19 mouse cellular contexts compared by ENCODE assay signal in the genomic region with DNA sequence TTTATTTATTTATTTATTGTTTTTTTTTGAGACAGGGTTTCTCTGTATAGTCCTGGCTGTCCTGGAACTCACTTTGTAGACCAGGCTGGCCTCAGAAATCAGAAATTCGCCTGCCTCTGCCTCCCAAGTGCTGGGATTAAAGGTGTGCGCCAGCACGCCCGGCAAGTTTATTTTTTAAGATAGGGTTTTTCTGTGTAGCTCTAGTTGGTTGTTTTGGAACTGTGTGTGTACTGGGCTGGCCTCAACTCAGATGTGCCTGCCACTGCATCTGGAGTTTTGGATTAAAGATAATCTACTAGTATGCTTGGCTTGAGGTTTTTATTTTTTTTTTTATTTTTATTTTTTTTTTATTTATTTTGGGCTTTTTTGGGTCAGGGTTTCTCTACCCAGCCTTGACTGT.
"Had no signal": no experiment of that assay in that cellular context is flagged by ENCODE, and none has a peak within 500 bp of the region (broad histone marks: within the 10 kb centered on the region; RNA-seq: fewer than 3 reads in every experiment).

No protein-coding gene starts in this region.

- H3K4me3 ChIP-seq: liver, embryonic 13.5 days; liver, embryonic 15.5 days; lung, embryonic 15.5 days; midbrain, embryonic 12.5 days; neural tube, embryonic 12.5 days; stomach, embryonic 15.5 days had no signal

- H3K4me1 ChIP-seq: lung, embryonic 15.5 days; midbrain, embryonic 12.5 days; neural tube, embryonic 12.5 days; stomach, embryonic 15.5 days had no signal

- ATAC-seq: liver, postnatal 0 days; lung, postnatal 0 days; midbrain, embryonic 16.5 days had no signal

- DNase-seq: liver, embryonic 13.5 days; liver, postnatal 0 days; lung, adult 2 months; lung, postnatal 14 days; lung, postnatal 36 days; midbrain, embryonic 14.5 days; right cerebral cortex, postnatal 14 days; thymus, adult 2 months; thymus, postnatal 25 days; thymus, postnatal 4 days had no signal

- H3K4me2 ChIP-seq: liver, embryonic 13.5 days; liver, embryonic 15.5 days; lung, embryonic 15.5 days; midbrain, embryonic 12.5 days; neural tube, embryonic 12.5 days; stomach, embryonic 15.5 days had no signal

- H3K9ac ChIP-seq: liver, embryonic 13.5 days; liver, embryonic 15.5 days; liver, postnatal 0 days; lung, embryonic 15.5 days; midbrain, embryonic 12.5 days; neural tube, embryonic 12.5 days; stomach, embryonic 15.5 days had no signal

- H3K27ac ChIP-seq: liver, embryonic 13.5 days; liver, embryonic 15.5 days; lung, embryonic 15.5 days; macrophage; midbrain, embryonic 12.5 days; neural tube, embryonic 12.5 days; stomach, embryonic 15.5 days; stomach, postnatal 0 days had no signal

- H3K27me3 ChIP-seq: liver, embryonic 13.5 days; liver, embryonic 15.5 days; lung, embryonic 15.5 days; midbrain, embryonic 12.5 days; neural tube, embryonic 12.5 days; stomach, embryonic 15.5 days had no signal

- H3K9me3 ChIP-seq: liver, embryonic 13.5 days; liver, embryonic 15.5 days; lung, embryonic 15.5 days; stomach, embryonic 15.5 days had no signal
